Comparison of ENCODE assay signal across 10 mouse cellular contexts in the genomic region with DNA sequence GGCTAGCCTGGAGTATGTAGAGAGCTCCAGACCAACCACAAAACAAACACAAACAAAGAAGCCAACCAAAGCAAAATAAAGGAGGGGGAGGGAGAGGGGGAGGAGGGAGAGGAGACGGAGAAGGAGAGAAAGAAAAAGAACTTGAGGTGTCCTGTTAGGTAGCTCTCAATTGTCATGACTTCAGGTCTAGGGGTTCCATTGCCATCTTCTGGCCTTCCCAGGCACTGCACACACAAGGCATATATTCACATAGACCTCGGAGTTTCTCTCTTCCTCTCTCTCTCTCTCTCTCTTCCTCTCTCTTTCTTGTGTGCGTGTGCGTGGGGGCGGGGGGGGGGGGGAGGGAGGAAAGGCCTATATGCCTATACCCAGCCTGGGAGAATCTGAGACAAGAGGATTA. TPM values are rescaled to one million over a fixed set of nuclear protein-coding genes. Genes with fewer than 3 reads are reported as not detected.
DNase-seq lines count a peak whose midpoint lies in the region; ATAC-seq and TF ChIP-seq lines count a peak whose summit lies in the region.
"Had no signal": no experiment of that assay in that cellular context is flagged by ENCODE, and none has a peak within 500 bp of the region (broad histone marks: within the 10 kb centered on the region; RNA-seq: fewer than 3 reads in every experiment).

No protein-coding gene starts in this region.

- DNase-seq in kidney, adult 9 months, result peak; percentile 41
- DNase-seq in R1 (ENCODE audit: low read depth, low spot score), result peak; percentile 68
- DNase-seq in midbrain, postnatal 0 days (ENCODE audit: low spot score), result peak; percentile 42
- DNase-seq in urinary bladder, postnatal 14 days (ENCODE audit: low spot score), result no peak
- DNase-seq in layer of hippocampus, postnatal 14 days (ENCODE audit: low spot score in 2 of 2), result no peak
- DNase-seq in testis, postnatal 10 days (ENCODE audit: low spot score), result no peak
- DNase-seq: cerebellum, adult 11 months had no signal

- H3K79me2 ChIP-seq in C2C12 (ENCODE audit: control insufficient read depth, insufficient read depth), result no peaks in the 10 kb centered on the region

- peaks cover 22% of the 10 kb centered on the region for H3K4me1 ChIP-seq in kidney, embryonic 16.5 days (ENCODE audit: insufficient read depth, low read length)
- H3K4me1 ChIP-seq in midbrain, postnatal 0 days (ENCODE audit: insufficient read depth, low read length), result peaks cover 3% of the 10 kb centered on the region; the same call in 1 of the 2 replicates

- no peaks in the 10 kb centered on the region for H3K79me3 ChIP-seq in C2C12 (ENCODE audit: low read depth)

- ATAC-seq in kidney, embryonic 16.5 days (ENCODE audit: low FRiP score, low TSS enrichment), result no peak
- ATAC-seq in midbrain, postnatal 0 days (ENCODE audit: low FRiP score), result no peak

- no peaks in the 10 kb centered on the region for H3K36me3 ChIP-seq in kidney, embryonic 16.5 days (ENCODE audit: insufficient read depth, low read length)
- no peaks in the 10 kb centered on the region for H3K36me3 ChIP-seq in C2C12 (ENCODE audit: control insufficient read depth, insufficient read depth)
- H3K36me3 ChIP-seq in midbrain, postnatal 0 days (ENCODE audit: insufficient read depth, low read length), result no peaks in the 10 kb centered on the region
- H3K36me3 ChIP-seq: lung, embryonic 15.5 days had no signal

- no peaks in the 10 kb centered on the region for H3K9me3 ChIP-seq in kidney, embryonic 16.5 days (ENCODE audit: low read length)
- H3K9me3 ChIP-seq in midbrain, postnatal 0 days (ENCODE audit: low read length), result no peaks in the 10 kb centered on the region
- H3K9me3 ChIP-seq: lung, embryonic 15.5 days had no signal

- no peak overlapping the region for H3K4me2 ChIP-seq in kidney, embryonic 16.5 days (replicated peaks; ENCODE audit: low read depth, low read length)
- H3K4me2 ChIP-seq in midbrain, postnatal 0 days (ENCODE audit: low read depth, low read length, poor library complexity, severe bottlenecking), result no peak overlapping the region
- H3K4me2 ChIP-seq: lung, embryonic 15.5 days had no signal

- no peak overlapping the region for H3K4me3 ChIP-seq in kidney, embryonic 16.5 days (ENCODE audit: low read length)
- H3K4me3 ChIP-seq in C2C12 (ENCODE audit: insufficient read depth, poor library complexity, severe bottlenecking), result no peak overlapping the region
- H3K4me3 ChIP-seq in midbrain, postnatal 0 days (ENCODE audit: low read depth, low read length), result no peak overlapping the region
- H3K4me3 ChIP-seq: lung, embryonic 15.5 days had no signal

- H3ac ChIP-seq in C2C12 (ENCODE audit: control insufficient read depth, insufficient read length, low read depth), result no peak overlapping the region

- TF ChIP-seq CTCF in C2C12 (IDR thresholded peaks at IDR 0.05; ENCODE audit: control insufficient read depth, insufficient read depth, insufficient read length), result peak; percentile 11
- peak; percentile 76 for TF ChIP-seq CTCF in midbrain, postnatal 0 days (IDR thresholded peaks at IDR 0.05)

- no peak overlapping the region for H3K9ac ChIP-seq in kidney, embryonic 16.5 days (replicated peaks; ENCODE audit: low read length)
- H3K9ac ChIP-seq in midbrain, postnatal 0 days (replicated peaks; ENCODE audit: low read length, poor library complexity, severe bottlenecking), result no peak overlapping the region
- H3K9ac ChIP-seq: lung, embryonic 15.5 days had no signal

- H3K27ac ChIP-seq in kidney, embryonic 16.5 days (ENCODE audit: low read length), result no peak overlapping the region
- H3K27ac ChIP-seq in midbrain, postnatal 0 days (ENCODE audit: low read depth, low read length), result no peak overlapping the region
- H3K27ac ChIP-seq: lung, embryonic 15.5 days had no signal

- WGBS in kidney, embryonic 16.5 days, result 44% methylated on average over 2 of the region's 5 CpGs
- whole genome bisulfite sequencing in midbrain, postnatal 0 days, result 22% methylated on average over 2 of the region's 5 CpGs

- H3K27me3 ChIP-seq in kidney, embryonic 16.5 days (ENCODE audit: insufficient read depth, low read length), result peaks cover 3% of the 10 kb centered on the region; the same call in 1 of the 2 replicates
- no peaks in the 10 kb centered on the region for H3K27me3 ChIP-seq in C2C12 (ENCODE audit: control insufficient read depth, insufficient read depth, insufficient read length)
- no peaks in the 10 kb centered on the region for H3K27me3 ChIP-seq in midbrain, postnatal 0 days (ENCODE audit: insufficient read depth, low read length)
- H3K27me3 ChIP-seq: lung, embryonic 15.5 days had no signal

TF ChIP-seq in C2C12, 6 proteins besides CTCF, POLR2A, EP300 and RAD21:
- TF ChIP-seq MYOD1 (IDR thresholded peaks at IDR 0.05; ENCODE audit: control insufficient read depth, insufficient read length, low read depth) (no peak), MAX (IDR thresholded peaks at IDR 0.05) (no peak), USF1 (IDR thresholded peaks at IDR 0.05; ENCODE audit: low read depth) (no peak), MYOG (IDR thresholded peaks at IDR 0.05; ENCODE audit: control insufficient read depth, extremely low read depth, insufficient read length) (no peak), FOSL1 (IDR thresholded peaks at IDR 0.05; ENCODE audit: insufficient read depth, low read length, poor library complexity, severe bottlenecking) (no peak), CEBPB (IDR thresholded peaks at IDR 0.05; ENCODE audit: low read depth) (no peak)
TF ChIP-seq in C2C12: peak in this region for 0.

RNA-seq across cellular contexts. Expression of a gene that starts 1.3 kb away (rescaled TPM):
- 57.4 and 57.5 TPM in 2 replicates for polyA plus RNA-seq in kidney, embryonic 16.5 days (2015; fragmentation: Nextera tagmentation; extraction: Ambion mirVana)
- 17.1 TPM for polyA plus RNA-seq in C2C12 (2012; fragmentation: generic; extraction: Trizol)
- total RNA-seq in midbrain, postnatal 0 days (2014; rRNA removed), result 23.2 and 25.4 TPM in 2 replicates
- 40.3 and 41.8 TPM in 2 replicates for polyA plus RNA-seq in midbrain, postnatal 0 days (2015; fragmentation: Nextera tagmentation; extraction: Ambion mirVana)
- 10 to 100 TPM; 32.8 to 36.8 TPM for total RNA-seq in layer of hippocampus, postnatal 14 days (2021)

RNA-seq across cellular contexts. Expression of a gene that starts 1.4 kb away (rescaled TPM):
- polyA plus RNA-seq in kidney, embryonic 16.5 days (2015; fragmentation: Nextera tagmentation; extraction: Ambion mirVana), result 4.1 and 4.4 TPM in 2 replicates
- 0.75 TPM for polyA plus RNA-seq in C2C12 (2012; fragmentation: generic; extraction: Trizol)
- total RNA-seq in midbrain, postnatal 0 days (2014; rRNA removed), result 1.5 and 1.7 TPM in 2 replicates
- polyA plus RNA-seq in midbrain, postnatal 0 days (2015; fragmentation: Nextera tagmentation; extraction: Ambion mirVana), result 1.7 and 1.8 TPM in 2 replicates
- 1 to 10 TPM in 1 of 2 experiments, under 1 TPM in 1; 0.88 to 1.2 TPM for total RNA-seq in layer of hippocampus, postnatal 14 days (2021)

RNA-seq across cellular contexts. Expression of a gene that starts 16.5 kb away (rescaled TPM):
- polyA plus RNA-seq in kidney, embryonic 16.5 days (2015; fragmentation: Nextera tagmentation; extraction: Ambion mirVana), result 9.7 and 10.9 TPM in 2 replicates
- 0.82 TPM for polyA plus RNA-seq in C2C12 (2012; fragmentation: generic; extraction: Trizol)
- 7.2 and 9.9 TPM in 2 replicates for total RNA-seq in midbrain, postnatal 0 days (2014; rRNA removed)
- 4.7 and 5.0 TPM in 2 replicates for polyA plus RNA-seq in midbrain, postnatal 0 days (2015; fragmentation: Nextera tagmentation; extraction: Ambion mirVana)
- total RNA-seq in layer of hippocampus, postnatal 14 days (2021), result 10 to 100 TPM; 15.4 to 15.8 TPM

RNA-seq across cellular contexts. Expression of a gene that starts 52.2 kb away (rescaled TPM):
- polyA plus RNA-seq in kidney, embryonic 16.5 days (2015; fragmentation: Nextera tagmentation; extraction: Ambion mirVana), result 20.7 and 23.9 TPM in 2 replicates
- polyA plus RNA-seq in C2C12 (2012; fragmentation: generic; extraction: Trizol), result 28.4 TPM
- total RNA-seq in midbrain, postnatal 0 days (2014; rRNA removed), result 16.5 and 22.8 TPM in 2 replicates
- 7.1 and 7.5 TPM in 2 replicates for polyA plus RNA-seq in midbrain, postnatal 0 days (2015; fragmentation: Nextera tagmentation; extraction: Ambion mirVana)
- 10 to 100 TPM; 29.4 to 29.6 TPM for total RNA-seq in layer of hippocampus, postnatal 14 days (2021)

Comparison
In these comparisons a context has a peak if more than half of its experiments do, and no peak if none do; other contexts are left out.
1. DNase-seq: peak in kidney, adult 9 months (single experiment), R1 (single experiment) and midbrain, postnatal 0 days (single experiment); none in urinary bladder, postnatal 14 days (single experiment), layer of hippocampus, postnatal 14 days (0 of 2) and testis, postnatal 10 days (single experiment).